Mouse (Mus musculus): ENCODE results near the gene Fam229b. TPM values are rescaled to one million over a fixed set of nuclear protein-coding genes. Genes with fewer than 3 reads are reported as not detected.

Gene Fam229b
- polyA plus RNA-seq, 1 experiment from 2014 or later, result 20.9 TPM

DNA sequence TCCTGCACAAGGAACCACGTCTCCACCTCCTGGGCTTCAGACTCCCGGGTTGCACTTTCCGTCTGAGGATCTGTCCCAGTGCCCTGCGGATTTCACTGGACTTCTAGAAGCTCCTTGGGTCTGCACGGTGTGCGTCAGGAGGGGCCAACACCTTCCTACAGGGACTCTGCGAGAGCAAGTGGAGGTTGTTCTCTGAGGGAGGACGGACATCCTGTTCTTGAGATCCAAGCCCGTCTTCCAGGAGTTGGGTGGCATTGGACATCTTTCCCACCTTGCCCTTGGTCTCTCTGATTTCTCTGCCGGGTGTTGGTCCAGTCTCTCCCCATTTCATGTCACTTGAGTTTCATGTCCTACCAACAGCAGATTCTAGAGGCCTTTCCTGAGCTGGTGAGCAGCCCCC, 30.0 kb upstream of the Fam229b start, which contains the start of gene Ccn6:
Ccn6 (minus strand) TSS at position 101 of the 400 bp plus-strand sequence.
- no peaks in the 10 kb centered on the region for H3K36me3 ChIP-seq
- 0 out of 2 replicates have a peak, but pooled peaks cover 3% of the 10 kb centered on the region for H3K4me1 ChIP-seq
- WGBS, result 84% methylated on average over 10 of the region's 10 CpGs

DNA sequence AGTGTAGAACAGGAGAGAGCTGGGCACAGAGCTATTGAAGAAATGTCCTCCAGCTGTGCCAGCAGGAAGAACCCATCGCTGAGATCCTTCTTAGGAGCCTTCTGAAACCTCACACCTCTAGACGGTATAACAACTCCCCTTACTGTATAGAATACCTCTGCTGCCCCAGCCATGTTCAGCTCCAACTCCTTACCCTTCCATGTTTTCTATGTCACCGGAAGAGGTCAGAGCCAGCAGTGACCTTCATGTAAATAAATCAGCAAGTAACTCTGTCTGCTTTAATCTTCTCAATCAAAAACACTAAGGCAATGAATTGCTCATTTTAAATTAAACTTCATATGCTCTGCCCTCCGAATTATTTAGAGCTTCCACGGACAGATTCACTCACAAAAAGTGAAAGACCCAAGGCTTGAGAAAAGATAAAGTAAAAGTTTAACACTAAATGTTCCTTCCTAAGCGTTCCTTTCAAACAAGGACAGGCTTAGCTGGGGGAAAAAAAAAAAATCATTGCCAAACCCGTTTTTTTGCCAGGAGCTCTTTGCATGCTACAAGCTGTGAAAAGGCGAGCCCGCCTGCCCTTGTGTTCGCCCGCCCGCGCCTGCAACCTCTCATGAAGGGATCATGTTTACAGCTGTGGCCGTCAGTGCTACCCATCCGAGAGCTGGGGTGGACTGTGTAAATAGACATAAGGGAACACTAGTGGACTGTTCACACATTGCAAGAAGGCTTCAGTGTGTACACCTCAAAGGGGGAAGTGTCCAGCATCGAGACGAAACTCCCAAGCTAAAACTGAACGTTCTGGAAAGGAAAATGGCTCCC, 29.2 kb upstream of the Fam229b start:
- ATAC-seq (ENCODE audit: low FRiP score, low read depth), result no peak
- 56% methylated on average over 18 of the region's 18 CpGs for whole genome bisulfite sequencing

More for the DNA sequence above, 30.0 kb upstream of the Fam229b start, which contains the start of gene Ccn6:
- Histone ChIP-seq H3K27ac (replicated peaks) (no peak within 1 kb of the TSS), H3K9me3 (no peaks in the 10 kb centered on the region), H3K9ac (replicated peaks) (no peak within 1 kb of the TSS), H3K4me2 (replicated peaks) (no peak within 1 kb of the TSS), H3K27me3 (peaks cover 17% of the 10 kb centered on the region; the same call in 1 of the 2 replicates), H3K4me3 (no peak within 1 kb of the TSS)
- no peak for ATAC-seq (ENCODE audit: low FRiP score, low read depth)

DNA sequence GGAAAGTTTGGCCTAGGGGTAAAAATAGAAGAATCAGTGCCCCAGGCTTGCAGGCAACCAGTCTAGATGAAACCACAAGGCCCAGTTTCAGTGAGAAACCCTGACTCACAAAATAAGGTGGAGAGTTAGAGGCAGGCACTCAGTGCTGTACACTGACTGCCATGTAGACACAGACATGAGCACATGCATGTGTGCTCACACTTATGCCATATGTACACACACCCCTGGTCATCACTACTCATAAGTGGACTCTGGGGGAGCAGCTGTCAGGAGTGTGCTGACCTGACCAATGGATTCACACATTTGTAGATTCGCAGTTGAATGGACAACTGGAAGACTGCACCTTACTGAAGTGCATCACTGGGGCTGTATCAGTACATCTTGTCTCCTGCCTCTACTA, 27.7 kb upstream of the Fam229b start:
- WGBS, result 85% methylated on average over 1 of the region's 1 CpGs
- ATAC-seq (ENCODE audit: low FRiP score, low read depth), result no peak
- Histone ChIP-seq H3K4me1 (0 out of 2 replicates have a peak, but pooled peaks cover 3% of the 10 kb centered on the region), H3K36me3 (no peaks in the 10 kb centered on the region), H3K9ac (replicated peaks) (no peak overlapping the region), H3K9me3 (no peaks in the 10 kb centered on the region), H3K27ac (replicated peaks) (no peak overlapping the region), H3K27me3 (0 out of 2 replicates have a peak, but pooled peaks cover 2% of the 10 kb centered on the region), H3K4me3 (no peak overlapping the region), H3K4me2 (replicated peaks) (no peak overlapping the region)

More for the DNA sequence above, 29.2 kb upstream of the Fam229b start:
- no peak overlapping the region for H3K27ac ChIP-seq (replicated peaks)
- H3K4me2 ChIP-seq (replicated peaks), result no peak overlapping the region
- no peak overlapping the region for H3K4me3 ChIP-seq
- H3K36me3 ChIP-seq, result no peaks in the 10 kb centered on the region
- H3K27me3 ChIP-seq, result peaks cover 13% of the 10 kb centered on the region; the same call in 1 of the 2 replicates
- no peaks in the 10 kb centered on the region for H3K9me3 ChIP-seq
- H3K4me1 ChIP-seq, result 0 out of 2 replicates have a peak, but pooled peaks cover 3% of the 10 kb centered on the region
- H3K9ac ChIP-seq (replicated peaks), result no peak overlapping the region

DNA sequence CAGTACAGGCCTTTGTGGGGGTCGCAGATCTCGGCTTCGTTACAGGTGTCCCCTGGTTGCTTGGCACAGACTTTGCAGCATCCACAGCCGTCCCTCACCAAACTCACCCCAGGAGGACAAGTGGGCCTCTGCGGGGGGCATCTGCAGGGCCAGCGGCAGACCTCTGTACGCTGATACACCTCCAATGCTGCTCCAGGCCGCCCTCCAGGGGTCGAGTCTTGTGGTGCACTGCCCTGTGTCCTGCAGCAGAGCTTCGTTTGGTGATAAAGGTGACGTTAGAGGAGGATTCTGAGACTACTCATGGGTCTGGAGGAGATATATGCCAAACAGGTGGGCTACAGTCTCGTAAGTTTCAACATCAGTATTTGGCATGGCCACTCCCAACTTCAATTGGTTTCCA, 24.6 kb upstream of the Fam229b start:
- Histone ChIP-seq H3K4me3 (no peak overlapping the region), H3K36me3 (no peaks in the 10 kb centered on the region), H3K4me1 (no peaks in the 10 kb centered on the region), H3K27me3 (no peaks in the 10 kb centered on the region), H3K9me3 (no peaks in the 10 kb centered on the region), H3K4me2 (replicated peaks) (no peak overlapping the region), H3K9ac (replicated peaks) (no peak overlapping the region), H3K27ac (replicated peaks) (no peak overlapping the region)
- 52% methylated on average over 12 of the region's 12 CpGs for WGBS
- no peak for ATAC-seq (ENCODE audit: low FRiP score, low read depth)

DNA sequence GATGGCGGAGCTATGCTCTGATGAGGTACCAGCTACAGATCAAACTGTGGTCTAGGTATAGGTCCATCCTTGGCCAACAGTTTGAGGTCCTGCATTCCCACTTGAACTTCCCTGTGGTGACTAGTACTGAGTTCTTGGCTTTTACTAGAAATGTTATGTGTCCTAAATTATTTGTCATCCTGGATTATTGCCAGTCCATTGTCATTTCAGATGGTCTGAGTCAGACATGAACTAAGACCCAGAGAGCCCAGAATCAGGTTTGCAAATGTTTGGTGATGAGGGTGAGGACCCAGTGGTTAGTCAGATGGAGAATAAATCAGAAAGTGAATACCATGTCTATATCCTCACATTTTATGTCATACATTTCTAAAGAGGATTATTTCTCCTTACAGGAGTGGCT, 23.6 kb upstream of the Fam229b start:
- no peak overlapping the region for H3K9ac ChIP-seq (replicated peaks)
- no peaks in the 10 kb centered on the region for H3K36me3 ChIP-seq
- no peaks in the 10 kb centered on the region for H3K9me3 ChIP-seq
- WGBS, result 92% methylated on average over 1 of the region's 1 CpGs
- H3K4me1 ChIP-seq, result no peaks in the 10 kb centered on the region
- no peak overlapping the region for H3K4me3 ChIP-seq
- H3K4me2 ChIP-seq (replicated peaks), result no peak overlapping the region
- ATAC-seq (ENCODE audit: low FRiP score, low read depth), result no peak
- H3K27me3 ChIP-seq, result no peaks in the 10 kb centered on the region
- no peak overlapping the region for H3K27ac ChIP-seq (replicated peaks)

DNA sequence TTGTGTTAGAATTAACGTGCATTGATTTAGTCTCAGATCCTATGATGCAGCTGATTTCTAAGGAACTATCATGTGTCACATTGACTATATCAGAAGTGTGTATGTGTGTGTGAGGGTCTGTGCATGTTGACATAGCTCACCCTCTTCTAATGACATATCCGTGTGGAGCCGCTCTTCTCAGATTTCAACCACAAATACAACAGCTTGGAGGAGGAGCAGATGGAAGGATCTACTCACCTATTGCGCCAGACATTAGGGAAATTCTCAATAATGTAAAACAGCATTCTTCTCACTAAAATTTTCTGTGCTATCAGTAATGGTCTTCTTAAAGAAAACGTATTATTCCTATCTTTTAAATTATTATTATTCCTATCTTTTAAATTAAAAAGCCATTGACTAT, 23.0 kb upstream of the Fam229b start:
- no peak overlapping the region for H3K27ac ChIP-seq (replicated peaks)
- H3K4me2 ChIP-seq (replicated peaks), result no peak overlapping the region
- no peaks in the 10 kb centered on the region for H3K4me1 ChIP-seq
- H3K4me3 ChIP-seq, result no peak overlapping the region
- no peaks in the 10 kb centered on the region for H3K36me3 ChIP-seq
- H3K9me3 ChIP-seq, result no peaks in the 10 kb centered on the region
- no peaks in the 10 kb centered on the region for H3K27me3 ChIP-seq
- H3K9ac ChIP-seq (replicated peaks), result no peak overlapping the region
- no peak for ATAC-seq (ENCODE audit: low FRiP score, low read depth)
- 89% methylated on average over 5 of the region's 5 CpGs for WGBS

DNA sequence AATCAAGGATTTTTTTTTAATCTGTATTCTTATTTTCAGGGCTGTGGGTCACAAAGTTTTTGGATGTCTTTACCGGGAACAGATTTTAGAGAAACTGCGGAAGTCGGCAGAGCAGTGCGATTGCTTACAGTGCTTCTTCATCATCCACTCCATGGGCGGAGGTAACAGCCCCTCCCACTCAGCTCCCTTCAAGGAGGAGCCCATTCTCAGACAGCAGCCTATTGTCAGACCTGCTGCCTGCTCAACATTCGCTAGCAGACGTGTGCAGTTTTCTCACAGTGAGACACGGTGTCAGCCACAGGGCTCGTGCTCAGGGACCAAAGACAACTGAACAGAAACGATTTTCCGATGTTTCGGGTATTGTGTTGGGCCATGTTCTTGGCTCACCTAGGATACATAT, 8.5 kb upstream of the Fam229b start:
- H3K9me3 ChIP-seq, result no peaks in the 10 kb centered on the region
- no peak overlapping the region for H3K4me2 ChIP-seq (replicated peaks)
- no peak for ATAC-seq (ENCODE audit: low FRiP score, low read depth)
- H3K27ac ChIP-seq (replicated peaks), result no peak overlapping the region
- no peak overlapping the region for H3K4me3 ChIP-seq
- no peaks in the 10 kb centered on the region for H3K4me1 ChIP-seq
- peaks cover 66% of the 10 kb centered on the region for H3K36me3 ChIP-seq
- H3K27me3 ChIP-seq, result no peaks in the 10 kb centered on the region
- WGBS, result 92% methylated on average over 12 of the region's 12 CpGs
- no peak overlapping the region for H3K9ac ChIP-seq (replicated peaks)

DNA sequence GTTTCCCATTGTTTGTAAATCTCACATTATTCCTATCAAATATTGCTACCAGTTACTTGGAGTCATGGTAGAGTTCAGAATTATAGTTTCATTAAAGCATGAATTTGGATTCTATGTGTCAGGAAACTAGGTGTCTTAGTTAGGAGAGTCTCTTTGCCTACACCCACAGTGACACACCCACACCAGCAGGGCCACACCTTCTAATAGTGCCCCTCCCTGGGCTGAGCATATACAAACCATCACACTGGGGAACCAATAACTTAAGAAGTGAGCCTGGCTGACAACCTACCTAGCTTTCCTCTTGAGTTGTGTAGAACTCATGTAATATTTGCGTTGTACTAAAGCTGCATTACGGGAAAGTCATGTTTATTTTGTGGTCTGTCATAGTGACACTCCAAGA, 7.7 kb upstream of the Fam229b start:
- H3K9me3 ChIP-seq, result no peaks in the 10 kb centered on the region
- H3K27me3 ChIP-seq, result no peaks in the 10 kb centered on the region
- H3K27ac ChIP-seq (replicated peaks), result no peak overlapping the region
- WGBS, result 94% methylated on average over 2 of the region's 2 CpGs
- no peak for ATAC-seq (ENCODE audit: low FRiP score, low read depth)
- H3K4me1 ChIP-seq, result peaks cover 2% of the 10 kb centered on the region; the same call in 1 of the 2 replicates
- peaks cover 65% of the 10 kb centered on the region for H3K36me3 ChIP-seq
- no peak overlapping the region for H3K9ac ChIP-seq (replicated peaks)
- H3K4me3 ChIP-seq, result no peak overlapping the region
- no peak overlapping the region for H3K4me2 ChIP-seq (replicated peaks)

DNA sequence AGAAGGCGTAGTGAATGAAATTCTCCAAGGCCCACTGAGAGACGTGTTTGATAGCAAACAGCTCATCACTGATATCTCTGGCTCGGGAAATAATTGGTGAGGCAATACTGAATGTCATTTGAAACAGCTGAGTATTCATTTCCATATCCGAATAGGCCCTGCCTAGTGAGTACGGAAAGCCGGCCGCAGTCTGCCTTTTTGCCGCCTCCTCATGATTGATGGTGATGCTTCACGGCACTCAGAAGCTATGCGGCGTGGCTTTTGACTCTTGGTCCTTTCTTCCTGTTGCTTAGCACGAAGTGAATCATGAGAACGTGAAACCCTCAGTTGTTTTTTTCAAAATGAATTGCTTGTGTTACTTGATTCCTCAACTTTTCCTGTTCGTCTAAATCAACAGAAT, 7.1 kb upstream of the Fam229b start:
- Histone ChIP-seq H3K9ac (replicated peaks) (no peak overlapping the region), H3K4me2 (replicated peaks) (no peak overlapping the region), H3K27me3 (no peaks in the 10 kb centered on the region), H3K9me3 (no peaks in the 10 kb centered on the region), H3K27ac (replicated peaks) (no peak overlapping the region), H3K36me3 (peaks cover 60% of the 10 kb centered on the region), H3K4me3 (no peak overlapping the region), H3K4me1 (peaks cover 3% of the 10 kb centered on the region; the same call in 1 of the 2 replicates)
- 88% methylated on average over 14 of the region's 14 CpGs for WGBS
- ATAC-seq (ENCODE audit: low FRiP score, low read depth), result no peak

DNA sequence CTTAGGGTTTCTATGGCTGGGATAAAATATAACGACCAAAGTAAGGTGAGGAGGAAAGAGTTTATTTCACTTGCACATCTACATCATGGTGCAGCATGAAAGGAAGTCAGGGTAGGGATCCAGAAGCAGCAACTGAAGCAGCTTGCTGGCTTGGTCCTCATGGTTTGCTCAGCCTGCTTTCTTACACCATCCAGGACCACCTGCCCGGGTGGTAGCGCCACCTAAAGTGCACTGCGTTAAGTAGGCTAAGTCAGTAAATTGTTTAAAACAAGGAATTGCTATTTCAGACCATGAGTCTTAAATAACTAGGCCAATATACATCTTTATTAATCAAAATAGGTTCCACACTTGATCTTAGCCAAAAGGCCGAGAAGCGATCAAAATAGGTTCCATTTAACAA, 5.0 kb upstream of the Fam229b start:
- H3K4me3 ChIP-seq, result no peak overlapping the region
- H3K27ac ChIP-seq (replicated peaks), result no peak overlapping the region
- no peak overlapping the region for H3K9ac ChIP-seq (replicated peaks)
- H3K36me3 ChIP-seq, result peaks cover 42% of the 10 kb centered on the region
- H3K4me1 ChIP-seq, result peaks cover 20% of the 10 kb centered on the region
- H3K4me2 ChIP-seq (replicated peaks), result no peak overlapping the region
- no peak for ATAC-seq (ENCODE audit: low FRiP score, low read depth)
- H3K9me3 ChIP-seq, result no peaks in the 10 kb centered on the region
- H3K27me3 ChIP-seq, result no peaks in the 10 kb centered on the region
- WGBS, result 83% methylated on average over 6 of the region's 6 CpGs

DNA sequence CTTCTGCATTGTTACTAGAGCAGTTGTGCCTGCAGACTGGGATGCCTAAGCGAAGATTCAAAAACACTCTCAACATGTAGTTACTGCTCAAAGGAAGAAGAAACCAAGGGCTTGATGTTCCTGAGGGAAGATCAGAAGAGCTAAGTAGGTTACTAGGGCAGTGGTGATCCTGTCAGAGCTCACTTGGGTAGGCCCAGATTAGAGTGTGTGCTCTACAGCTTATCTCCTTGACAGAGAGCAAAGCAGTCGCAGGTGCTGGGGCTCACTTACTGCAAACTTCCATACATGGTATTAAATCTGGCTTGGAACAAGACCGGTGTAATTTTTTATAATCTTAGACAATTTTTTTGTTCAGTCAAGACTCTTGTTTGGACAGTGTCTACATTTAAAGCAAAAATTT, 4.1 kb upstream of the Fam229b start:
- H3K9ac ChIP-seq (replicated peaks), result no peak overlapping the region
- no peaks in the 10 kb centered on the region for H3K27me3 ChIP-seq
- no peak overlapping the region for H3K4me2 ChIP-seq (replicated peaks)
- H3K4me3 ChIP-seq, result no peak overlapping the region
- peaks cover 37% of the 10 kb centered on the region for H3K36me3 ChIP-seq
- WGBS, result 91% methylated on average over 3 of the region's 3 CpGs
- peaks cover 24% of the 10 kb centered on the region for H3K4me1 ChIP-seq
- no peak for ATAC-seq (ENCODE audit: low FRiP score, low read depth)
- no peak overlapping the region for H3K27ac ChIP-seq (replicated peaks)
- H3K9me3 ChIP-seq, result no peaks in the 10 kb centered on the region

DNA sequence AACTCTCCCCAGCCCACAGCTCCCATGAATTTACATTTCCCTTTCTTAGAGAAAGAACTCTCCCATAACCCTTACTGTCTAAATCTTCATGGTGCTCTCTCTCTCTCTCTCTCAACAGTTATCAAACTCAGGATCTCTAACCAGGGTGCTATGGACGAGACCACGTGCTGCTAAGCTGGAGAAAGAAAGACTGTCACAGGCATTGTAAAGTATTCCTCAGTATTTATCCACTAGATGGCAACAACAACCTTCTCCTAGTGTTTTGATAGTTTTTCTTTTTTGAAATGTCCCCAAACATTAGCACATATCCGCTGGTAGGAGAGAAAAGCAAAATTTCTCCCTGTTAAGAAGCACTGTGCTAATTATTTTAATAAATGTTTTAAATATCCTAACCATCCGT, 12.3 kb downstream of the Fam229b start:
- no peaks in the 10 kb centered on the region for H3K27me3 ChIP-seq
- H3K36me3 ChIP-seq, result peaks cover 4% of the 10 kb centered on the region; the same call in 1 of the 2 replicates
- no peak overlapping the region for H3K27ac ChIP-seq (replicated peaks)
- no peak for ATAC-seq (ENCODE audit: low FRiP score, low read depth)
- H3K4me1 ChIP-seq, result no peaks in the 10 kb centered on the region
- H3K9ac ChIP-seq (replicated peaks), result no peak overlapping the region
- no peak overlapping the region for H3K4me2 ChIP-seq (replicated peaks)
- H3K9me3 ChIP-seq, result no peaks in the 10 kb centered on the region
- no peak overlapping the region for H3K4me3 ChIP-seq
- WGBS, result 45% methylated on average over 4 of the region's 4 CpGs
